Mouse (Mus musculus) megakaryocyte, adult 5-6 weeks (primary cell): ENCODE measurements at regions not wholly inside any gene's neighbourhood (a gene's known extent, or its start where the extent isn't known, plus 50 kb on each side); places are given as distances from the start of the nearest gene placed in this dataset.

Source experiments
- ATAC-seq: 2 replicates; pipeline ENCODE4 v1.8.0; 2016; ENCODE audit warnings: mild to moderate bottlenecking, inconsistent platforms; ENCODE audit not compliant: poor library complexity, severe bottlenecking

- ATAC-seq = no peak
Observed at GRCm38 (mm10) chr17:7467638-7468037, 82.4 kb upstream of the Unc93a2 start.

GRCm38 (mm10) chr17:7464901-7465300, 79.6 kb upstream of the Unc93a2 start:
- ATAC-seq = no peak

- ATAC-seq = no peak
Observed at GRCm38 (mm10) chr17:7461164-7461563, 75.9 kb upstream of the Unc93a2 start.

- ATAC-seq = no peak
Observed at GRCm38 (mm10) chr17:7456939-7457338, 71.7 kb upstream of the Unc93a2 start.

- ATAC-seq = 0 out of 2 replicates have a peak, but pooled peaks have one; percentile 35
Observed at GRCm38 (mm10) chr17:7443822-7444221, 58.6 kb upstream of the Unc93a2 start.

GRCm38 (mm10) chr17:7435075-7435474, 49.8 kb upstream of the Unc93a2 start:
- no peak for ATAC-seq
